ENCODE assay signal across 10 mouse cellular contexts in genomic region chr3:107260956-107261850, GRCm38 (mm10). TPM values are rescaled to one million over a fixed set of nuclear protein-coding genes. Genes with fewer than 3 reads are reported as not detected.
DNase-seq lines count a peak whose midpoint lies in the region; ATAC-seq and TF ChIP-seq lines count a peak whose summit lies in the region.
"Had no signal": no experiment of that assay in that cellular context is flagged by ENCODE, and none has a peak within 500 bp of the region (broad histone marks: within the 10 kb centered on the region; RNA-seq: fewer than 3 reads in every experiment).

No protein-coding gene starts in this region.

- H3K4me2 ChIP-seq in forebrain, embryonic 16.5 days (ENCODE audit: low read length) = no peak overlapping the region
- H3K4me2 ChIP-seq in intestine, embryonic 15.5 days (replicated peaks) = no peak overlapping the region
- H3K4me2 ChIP-seq in neural tube, embryonic 15.5 days = no peak overlapping the region

- DNase-seq in layer of hippocampus, adult 11-12 months (ENCODE audit: low spot score) = peak; percentile 16
- DNase-seq in layer of hippocampus, adult 9-10 months (ENCODE audit: low spot score) = no peak
- DNase-seq in brain, embryonic 14.5 days (ENCODE audit: low read depth) = peak; percentile 73

- no peaks in the 10 kb centered on the region for H3K27me3 ChIP-seq in forebrain, embryonic 16.5 days (replicated peaks; ENCODE audit: control insufficient read depth, insufficient read depth, low read length)
- H3K27me3 ChIP-seq in intestine, embryonic 15.5 days (replicated peaks) = no peaks in the 10 kb centered on the region
- H3K27me3 ChIP-seq in neural tube, embryonic 15.5 days (replicated peaks) = no peaks in the 10 kb centered on the region

- H3K4me3 ChIP-seq in forebrain, embryonic 16.5 days (replicated peaks; ENCODE audit: low read length) = no peak overlapping the region
- H3K4me3 ChIP-seq in intestine, embryonic 15.5 days (replicated peaks) = no peak overlapping the region
- H3K4me3 ChIP-seq in neural tube, embryonic 15.5 days (replicated peaks) = no peak overlapping the region

- TF ChIP-seq POLR2A in brain, embryonic 14.5 days (IDR thresholded peaks at IDR 0.05; ENCODE audit: borderline replicate concordance, extremely low read depth, insufficient read depth, insufficient read length, poor library complexity, severe bottlenecking) = no peak

- no peak for TF ChIP-seq CTCF in brain, embryonic 14.5 days (IDR thresholded peaks at IDR 0.05; ENCODE audit: borderline replicate concordance, extremely low read depth, insufficient read depth, insufficient read length)

- 35% methylated on average over 8 of the region's 8 CpGs for WGBS in forebrain, embryonic 16.5 days
- 44% methylated on average over 8 of the region's 8 CpGs for WGBS in intestine, embryonic 15.5 days
- WGBS in neural tube, embryonic 15.5 days = 35% methylated on average over 8 of the region's 8 CpGs

- no peak overlapping the region for H3K9ac ChIP-seq in forebrain, embryonic 16.5 days (replicated peaks; ENCODE audit: low read depth, low read length)
- H3K9ac ChIP-seq in intestine, embryonic 15.5 days = no peak overlapping the region
- no peak overlapping the region for H3K9ac ChIP-seq in neural tube, embryonic 15.5 days (replicated peaks)

- H3K9me3 ChIP-seq in forebrain, embryonic 16.5 days (ENCODE audit: control insufficient read depth, low read length) = no peaks in the 10 kb centered on the region
- H3K9me3 ChIP-seq in intestine, embryonic 15.5 days = no peaks in the 10 kb centered on the region
- H3K9me3 ChIP-seq in neural tube, embryonic 15.5 days (replicated peaks) = no peaks in the 10 kb centered on the region
- H3K9me3 ChIP-seq: G1E had no signal

- peak; percentile 79 for ATAC-seq in forebrain, embryonic 16.5 days
- no peak for ATAC-seq in intestine, embryonic 15.5 days
- 0 out of 2 replicates have a peak, but pooled peaks have one; percentile 18 for ATAC-seq in neural tube, embryonic 15.5 days (ENCODE audit: low FRiP score)
- ATAC-seq in megakaryocyte, adult 5-6 weeks (ENCODE audit: poor library complexity, severe bottlenecking) = no peak
- ATAC-seq in CD4-positive, CD25-positive, alpha-beta regulatory T cell, adult 4 months = no peak

- no peaks in the 10 kb centered on the region for H3K36me3 ChIP-seq in forebrain, embryonic 16.5 days (ENCODE audit: control insufficient read depth, insufficient read depth)
- H3K36me3 ChIP-seq in intestine, embryonic 15.5 days = no peaks in the 10 kb centered on the region
- no peaks in the 10 kb centered on the region for H3K36me3 ChIP-seq in neural tube, embryonic 15.5 days
- H3K36me3 ChIP-seq: G1E had no signal

- H3K27ac ChIP-seq in forebrain, embryonic 16.5 days (ENCODE audit: low read length) = peak overlapping the region; percentile 26
- H3K27ac ChIP-seq in intestine, embryonic 15.5 days = 0 out of 2 replicates have a peak overlapping the region, but pooled peaks have one; percentile 22
- H3K27ac ChIP-seq in neural tube, embryonic 15.5 days (replicated peaks) = peak overlapping the region; percentile 61; the same call in 1 of the 2 replicates

- peaks cover 18% of the 10 kb centered on the region for H3K4me1 ChIP-seq in forebrain, embryonic 16.5 days (replicated peaks; ENCODE audit: control insufficient read depth, insufficient read depth, low read length)
- peaks cover 6% of the 10 kb centered on the region for H3K4me1 ChIP-seq in intestine, embryonic 15.5 days (replicated peaks)
- peaks cover 35% of the 10 kb centered on the region for H3K4me1 ChIP-seq in neural tube, embryonic 15.5 days

RNA-seq across cellular contexts. Expression of gene Lamtor5, which starts 17.5 kb away (rescaled TPM):
- polyA plus RNA-seq in brain, embryonic 14.5 days (2012; rRNA removed) = 91.3 and 119 TPM in 2 replicates
- 208 and 220 TPM in 2 replicates for polyA plus RNA-seq in forebrain, embryonic 16.5 days (2015; fragmentation: Nextera tagmentation; extraction: Ambion mirVana)
- 200 and 209 TPM in 2 replicates for polyA plus RNA-seq in intestine, embryonic 15.5 days (2015; fragmentation: Nextera tagmentation; extraction: Ambion mirVana)
- polyA plus RNA-seq in neural tube, embryonic 15.5 days (2015; fragmentation: Nextera tagmentation; extraction: Ambion mirVana) = 197 and 198 TPM in 2 replicates
- 194 and 214 TPM in 2 replicates for total RNA-seq in megakaryocyte, adult 5-6 weeks (2015)
- total RNA-seq in megakaryocyte, adult 5-6 weeks (2017) = 72.6 and 72.9 TPM in 2 replicates
- polyA plus RNA-seq in CD4-positive, CD25-positive, alpha-beta regulatory T cell, adult 4 months (2017; shearing (Covaris generic)) = 100 to 1,000 TPM; 178 to 209 TPM

RNA-seq across cellular contexts. Expression of gene Prok1, which starts 21.7 kb away (rescaled TPM):
- polyA plus RNA-seq in brain, embryonic 14.5 days (2012; rRNA removed) = 0.53 and 0.78 TPM in 2 replicates
- 0.19 TPM in 1 of 2 replicates, not detected in the other for polyA plus RNA-seq in forebrain, embryonic 16.5 days (2015; fragmentation: Nextera tagmentation; extraction: Ambion mirVana)
- polyA plus RNA-seq in intestine, embryonic 15.5 days (2015; fragmentation: Nextera tagmentation; extraction: Ambion mirVana) = not detected in 2 replicates
- 0.15 and 0.36 TPM in 2 replicates for polyA plus RNA-seq in neural tube, embryonic 15.5 days (2015; fragmentation: Nextera tagmentation; extraction: Ambion mirVana)
- not detected in 2 replicates for total RNA-seq in megakaryocyte, adult 5-6 weeks (2015)
- total RNA-seq in megakaryocyte, adult 5-6 weeks (2017) = not detected in 2 replicates
- polyA plus RNA-seq in CD4-positive, CD25-positive, alpha-beta regulatory T cell, adult 4 months (2017; shearing (Covaris generic)) = not detected

RNA-seq across cellular contexts. Expression of gene Slc16a4, which starts 29.8 kb away (rescaled TPM):
- 0.49 and 0.81 TPM in 2 replicates for polyA plus RNA-seq in brain, embryonic 14.5 days (2012; rRNA removed)
- 2.4 and 2.8 TPM in 2 replicates for polyA plus RNA-seq in forebrain, embryonic 16.5 days (2015; fragmentation: Nextera tagmentation; extraction: Ambion mirVana)
- 2.5 and 2.7 TPM in 2 replicates for polyA plus RNA-seq in intestine, embryonic 15.5 days (2015; fragmentation: Nextera tagmentation; extraction: Ambion mirVana)
- 1.6 and 2.1 TPM in 2 replicates for polyA plus RNA-seq in neural tube, embryonic 15.5 days (2015; fragmentation: Nextera tagmentation; extraction: Ambion mirVana)
- 0.07 and 0.36 TPM in 2 replicates for total RNA-seq in megakaryocyte, adult 5-6 weeks (2015)
- total RNA-seq in megakaryocyte, adult 5-6 weeks (2017) = 0.18 TPM in 1 of 2 replicates, not detected in the other
- 1 to 10 TPM; 1.5 to 1.9 TPM for polyA plus RNA-seq in CD4-positive, CD25-positive, alpha-beta regulatory T cell, adult 4 months (2017; shearing (Covaris generic))
- polyA plus RNA-seq: G1E had no signal

RNA-seq across cellular contexts. Expression of gene A630076J17Rik, which starts 30.8 kb away (rescaled TPM):
- polyA plus RNA-seq in brain, embryonic 14.5 days (2012; rRNA removed) = not detected in 2 replicates
- not detected in 2 replicates for polyA plus RNA-seq in forebrain, embryonic 16.5 days (2015; fragmentation: Nextera tagmentation; extraction: Ambion mirVana)
- polyA plus RNA-seq in intestine, embryonic 15.5 days (2015; fragmentation: Nextera tagmentation; extraction: Ambion mirVana) = 0.13 TPM in 1 of 2 replicates, not detected in the other
- polyA plus RNA-seq in neural tube, embryonic 15.5 days (2015; fragmentation: Nextera tagmentation; extraction: Ambion mirVana) = 0.14 TPM in 1 of 2 replicates, not detected in the other
- total RNA-seq in megakaryocyte, adult 5-6 weeks (2015) = not detected in 2 replicates
- total RNA-seq in megakaryocyte, adult 5-6 weeks (2017) = not detected in 2 replicates
- not detected for polyA plus RNA-seq in CD4-positive, CD25-positive, alpha-beta regulatory T cell, adult 4 months (2017; shearing (Covaris generic))
- total RNA-seq: G1E; left cerebral cortex, adult 8-10 months had no signal
- polyA plus RNA-seq: G1E had no signal

RNA-seq across cellular contexts. Expression of gene Cym, which starts 39.7 kb away (rescaled TPM):
- 0.64 and 0.90 TPM in 2 replicates for polyA plus RNA-seq in brain, embryonic 14.5 days (2012; rRNA removed)
- polyA plus RNA-seq in forebrain, embryonic 16.5 days (2015; fragmentation: Nextera tagmentation; extraction: Ambion mirVana) = not detected in 2 replicates
- polyA plus RNA-seq in intestine, embryonic 15.5 days (2015; fragmentation: Nextera tagmentation; extraction: Ambion mirVana) = 11.4 and 133 TPM in 2 replicates
- 0.17 and 0.24 TPM in 2 replicates for polyA plus RNA-seq in neural tube, embryonic 15.5 days (2015; fragmentation: Nextera tagmentation; extraction: Ambion mirVana)
- 0.25 and 0.74 TPM in 2 replicates for total RNA-seq in megakaryocyte, adult 5-6 weeks (2015)
- not detected in 2 replicates for total RNA-seq in megakaryocyte, adult 5-6 weeks (2017)
- under 1 TPM in 1 of 2 experiments, not detected in 1; 0.43 TPM for polyA plus RNA-seq in CD4-positive, CD25-positive, alpha-beta regulatory T cell, adult 4 months (2017; shearing (Covaris generic))
- total RNA-seq: G1E had no signal
- polyA plus RNA-seq: G1E had no signal

Comparison
In these comparisons a context has a peak if more than half of its experiments do, and no peak if none do; other contexts are left out.
1. ATAC-seq: peak in forebrain, embryonic 16.5 days (single experiment) and neural tube, embryonic 15.5 days (single experiment); none in intestine, embryonic 15.5 days (single experiment), megakaryocyte, adult 5-6 weeks (single experiment) and CD4-positive, CD25-positive, alpha-beta regulatory T cell, adult 4 months (single experiment).
2. Peak in every context shown above with its lines, with median percentiles within 50 percentile points of each other: H3K27ac ChIP-seq.